Mouse (Mus musculus): ENCODE results near the gene Mmp9.

Gene Mmp9

GRCm38 (mm10) chr2:164988777-164989176 lies 48.2 kb downstream of the Mmp9 start:
- no peak for DNase-seq (ENCODE audit: low spot score in 2 of 2)

- no peak for DNase-seq (ENCODE audit: low spot score in 2 of 2)
Observed at GRCm38 (mm10) chr2:164991111-164991510, 50.5 kb downstream of the Mmp9 start.

GRCm38 (mm10) chr2:164991808-164992207 lies 51.2 kb downstream of the Mmp9 start:
- no peak for DNase-seq (ENCODE audit: low spot score in 2 of 2)

GRCm38 (mm10) chr2:164994156-164994555 lies 53.6 kb downstream of the Mmp9 start:
- DNase-seq (ENCODE audit: low spot score in 2 of 2), result no peak

- no peak for DNase-seq (ENCODE audit: low spot score in 2 of 2)
Observed at GRCm38 (mm10) chr2:164994659-164995428, 54.3 kb downstream of the Mmp9 start.

GRCm38 (mm10) chr2:164995976-164996375 lies 55.4 kb downstream of the Mmp9 start:
- DNase-seq (ENCODE audit: low spot score in 2 of 2), result no peak

- DNase-seq (ENCODE audit: low spot score in 2 of 2), result no peak
Observed at GRCm38 (mm10) chr2:164996848-164997720, 56.5 kb downstream of the Mmp9 start.

GRCm38 (mm10) chr2:164997721-164998428 lies 57.3 kb downstream of the Mmp9 start:
- no peak for DNase-seq (ENCODE audit: low spot score in 2 of 2)

- DNase-seq (ENCODE audit: low spot score in 2 of 2), result no peak
Observed at GRCm38 (mm10) chr2:165001958-165002357, 61.4 kb downstream of the Mmp9 start.

GRCm38 (mm10) chr2:165003108-165003507 lies 62.5 kb downstream of the Mmp9 start:
- no peak for DNase-seq (ENCODE audit: low spot score in 2 of 2)

- no peak for DNase-seq (ENCODE audit: low spot score in 2 of 2)
Observed at GRCm38 (mm10) chr2:165004237-165004636, 63.7 kb downstream of the Mmp9 start.

Data from thymus, postnatal 10 days (tissue).